ENCODE assay signal across 8 mouse cellular contexts in the genomic region with DNA sequence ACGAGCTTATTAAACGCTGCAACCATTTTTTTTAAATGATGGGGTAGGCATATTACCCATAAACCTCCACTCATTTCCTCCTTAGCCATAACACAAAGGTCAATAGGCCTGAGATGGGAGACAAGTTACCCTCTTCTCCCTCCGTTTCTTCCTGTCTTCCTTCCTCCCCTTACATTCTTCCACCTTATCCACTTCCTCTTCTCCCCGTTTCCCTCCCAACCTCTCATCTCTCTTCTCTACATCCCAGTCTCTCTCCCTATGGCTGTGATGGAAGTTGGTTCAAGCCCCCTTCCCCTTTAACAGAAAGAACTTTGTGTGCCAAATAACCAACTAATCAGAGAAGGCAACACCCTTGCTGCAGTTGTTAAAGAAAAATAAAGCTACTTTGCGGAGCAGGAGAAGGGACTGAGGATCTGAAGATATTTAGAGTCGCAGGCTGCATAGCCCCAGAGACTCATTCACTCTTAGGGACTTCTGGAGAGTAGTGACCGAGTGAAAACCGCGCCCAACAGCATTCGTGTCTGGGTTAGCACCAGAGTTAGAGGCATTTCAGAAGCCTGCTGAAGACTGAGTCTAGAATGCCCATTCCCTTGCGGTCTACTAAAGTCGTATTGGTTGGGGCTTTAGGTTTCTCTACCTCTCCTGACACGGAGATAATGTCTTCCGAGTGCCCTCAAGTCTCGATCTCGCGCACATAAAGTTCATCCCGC. TPM values are rescaled to one million over a fixed set of nuclear protein-coding genes. Genes with fewer than 3 reads are reported as not detected.
DNase-seq lines count a peak whose midpoint lies in the region; ATAC-seq and TF ChIP-seq lines count a peak whose summit lies in the region.

No protein-coding gene starts in this region.

- no peaks in the 10 kb centered on the region for H3K9me3 ChIP-seq in megakaryocyte, embryonic 14.5 days
- no peaks in the 10 kb centered on the region for H3K9me3 ChIP-seq in forebrain, embryonic 14.5 days (replicated peaks; ENCODE audit: control insufficient read depth, low read length)
- H3K9me3 ChIP-seq in limb, embryonic 10.5 days (replicated peaks), result no peaks in the 10 kb centered on the region

- ATAC-seq in megakaryocyte, adult 5-6 weeks (ENCODE audit: poor library complexity, severe bottlenecking), result no peak
- ATAC-seq in forebrain, embryonic 14.5 days, result no peak

- WGBS in forebrain, embryonic 14.5 days, result 8% methylated on average over 18 of the region's 18 CpGs
- WGBS in limb, embryonic 10.5 days, result 7% methylated on average over 18 of the region's 18 CpGs
- 14% methylated on average over 18 of the region's 18 CpGs for WGBS in small intestine, adult 2 months

- peaks cover 89% of the 10 kb centered on the region for H3K27me3 ChIP-seq in megakaryocyte, embryonic 14.5 days (replicated peaks)
- H3K27me3 ChIP-seq in forebrain, embryonic 14.5 days (replicated peaks; ENCODE audit: control insufficient read depth, insufficient read depth, low read length), result peaks cover 68% of the 10 kb centered on the region
- peaks cover 81% of the 10 kb centered on the region for H3K27me3 ChIP-seq in limb, embryonic 10.5 days (ENCODE audit: low read depth, poor library complexity, severe bottlenecking)
- H3K27me3 ChIP-seq in small intestine, adult 2 months (ENCODE audit: control insufficient read depth, insufficient read depth, low read length), result peaks cover 53% of the 10 kb centered on the region

- no peak overlapping the region for H3K27ac ChIP-seq in forebrain, embryonic 14.5 days (ENCODE audit: low read depth, low read length)
- H3K27ac ChIP-seq in limb, embryonic 10.5 days, result peak overlapping the region; percentile 85
- H3K27ac ChIP-seq in small intestine, adult 2 months (ENCODE audit: insufficient read depth, low read depth, low read length), result no peak overlapping the region

- TF ChIP-seq CTCF in small intestine, adult 2 months (IDR thresholded peaks at IDR 0.05; ENCODE audit: extremely low read depth, insufficient read length, insufficient replicate concordance, low read depth, low read length), result no peak

- peak overlapping the region; percentile 17; the same call in 1 of the 2 replicates for H3K9ac ChIP-seq in forebrain, embryonic 14.5 days (ENCODE audit: low read length)

- no peak for DNase-seq in forebrain, embryonic 14.5 days (ENCODE audit: low spot score)
- no peak for DNase-seq in limb, embryonic 10.5 days (ENCODE audit: low spot score)
- no peak for DNase-seq in adrenal gland, adult 2 months
- no peak for DNase-seq in layer of hippocampus, postnatal 36 days
- DNase-seq in thymus, adult 18-20 months, result no peak

- no peak for TF ChIP-seq POLR2A in small intestine, adult 2 months (IDR thresholded peaks at IDR 0.05; ENCODE audit: low read depth, low read length)

- H3K4me1 ChIP-seq in megakaryocyte, embryonic 14.5 days, result peaks cover 56% of the 10 kb centered on the region
- H3K4me1 ChIP-seq in forebrain, embryonic 14.5 days (ENCODE audit: control insufficient read depth, insufficient read depth, low read length), result peaks cover 11% of the 10 kb centered on the region
- H3K4me1 ChIP-seq in limb, embryonic 10.5 days, result peaks cover 61% of the 10 kb centered on the region
- H3K4me1 ChIP-seq in small intestine, adult 2 months (ENCODE audit: control insufficient read depth, insufficient read depth, insufficient read length, low read length), result 0 out of 2 replicates have a peak, but pooled peaks cover 2% of the 10 kb centered on the region

- H3K4me3 ChIP-seq in megakaryocyte, embryonic 14.5 days (replicated peaks), result peak overlapping the region; percentile 88
- H3K4me3 ChIP-seq in forebrain, embryonic 14.5 days (ENCODE audit: low read depth, low read length), result peak overlapping the region; percentile 43
- H3K4me3 ChIP-seq in limb, embryonic 10.5 days, result peak overlapping the region; percentile 67
- H3K4me3 ChIP-seq in small intestine, adult 2 months (ENCODE audit: low read depth, low read length), result peak overlapping the region; percentile 65

- no peaks in the 10 kb centered on the region for H3K36me3 ChIP-seq in megakaryocyte, embryonic 14.5 days (replicated peaks; ENCODE audit: low read length)
- H3K36me3 ChIP-seq in forebrain, embryonic 14.5 days (ENCODE audit: control insufficient read depth, insufficient read depth, low read length), result no peaks in the 10 kb centered on the region
- H3K36me3 ChIP-seq in limb, embryonic 10.5 days, result no peaks in the 10 kb centered on the region
- no peaks in the 10 kb centered on the region for H3K36me3 ChIP-seq in small intestine, adult 2 months (ENCODE audit: control insufficient read depth, insufficient read depth, low read length)

- peak overlapping the region; percentile 67 for H3K4me2 ChIP-seq in forebrain, embryonic 14.5 days (ENCODE audit: low read length)

RNA-seq across cellular contexts. Expression of gene Ebf1, which starts 0.9 kb away (rescaled TPM):
- 0.38 TPM in 1 of 2 replicates, not detected in the other for polyA plus RNA-seq in megakaryocyte, embryonic 14.5 days (2012; ENCODE audit: insufficient read depth, low replicate concordance)
- total RNA-seq in megakaryocyte, adult 5-6 weeks (2015), result 0.09 and 0.25 TPM in 2 replicates
- 0.33 TPM in 1 of 2 replicates, not detected in the other for total RNA-seq in megakaryocyte, adult 5-6 weeks (2017)
- 30.7 and 37.6 TPM in 2 replicates for polyA plus RNA-seq in forebrain, embryonic 14.5 days (2014; fragmentation: Nextera tagmentation; extraction: Ambion mirVana)
- 7.4 and 23.8 TPM in 2 replicates for polyA plus RNA-seq in limb, embryonic 10.5 days (2016; fragmentation: Nextera tagmentation; extraction: Ambion mirVana)
- polyA plus RNA-seq in small intestine, adult 2 months (2012; rRNA removed), result 1.5 and 2.5 TPM in 2 replicates
- total RNA-seq in adrenal gland, adult 2 months (2021), result 10 to 100 TPM; 25.3 to 37.0 TPM
- polyA plus RNA-seq in adrenal gland, adult 2 months (2012; rRNA removed), result 13.8 and 16.9 TPM in 2 replicates
- total RNA-seq in layer of hippocampus, postnatal 36 days (2021), result 1 to 10 TPM; 2.6 to 3.1 TPM
